In genomic region chr15:100615825-100616220, GRCm38 (mm10) we compare ENCODE assay signal across 8 mouse cellular contexts. TPM values are rescaled to one million over a fixed set of nuclear protein-coding genes. Genes with fewer than 3 reads are reported as not detected.
DNase-seq lines count a peak whose midpoint lies in the region; ATAC-seq and TF ChIP-seq lines count a peak whose summit lies in the region.

No protein-coding gene starts in this region.

- CTCF ChIA-PET in Patski (lab: Charles Lee): no interaction called here

- peaks cover 3% of the 10 kb centered on the region for H3K36me3 ChIP-seq in hindbrain, embryonic 11.5 days (ENCODE audit: control insufficient read depth, insufficient read depth, low read length)

- DNase-seq in Patski (ENCODE audit: low read depth, low spot score): no peak
- DNase-seq in cerebellum, adult 9-11 months: peak; percentile 88
- peak; percentile 55 to 87 for DNase-seq in frontal cortex, adult 2 months (ENCODE audit: extremely low spot score in 1 of 2, low spot score in 1 of 2)
- DNase-seq in hindbrain, embryonic 11.5 days (ENCODE audit: low spot score): peak; percentile 93
- peak; percentile 89 to 91 for DNase-seq in layer of hippocampus, postnatal 14 days (ENCODE audit: low spot score in 2 of 2)
- DNase-seq in lung, postnatal 14 days: peak; percentile 94
- DNase-seq in retina, adult 2 months (ENCODE audit: low read depth, low spot score): peak; percentile 80
- peak; percentile 86 for DNase-seq in thymus, postnatal 25 days

- H3K4me1 ChIP-seq in hindbrain, embryonic 11.5 days (replicated peaks; ENCODE audit: control insufficient read depth, insufficient read depth, low read length): no peaks in the 10 kb centered on the region; the same call in 1 of the 2 replicates

- H3K9ac ChIP-seq in hindbrain, embryonic 11.5 days (ENCODE audit: low read depth, low read length): peak overlapping the region; percentile 88

- TF ChIP-seq CTCF in Patski (IDR thresholded peaks at IDR 0.05): no peak

- peak; percentile 57 for ATAC-seq in Patski
- peak; percentile 90 for ATAC-seq in hindbrain, embryonic 11.5 days (ENCODE audit: low FRiP score)

- H3K4me3 ChIP-seq in hindbrain, embryonic 11.5 days (ENCODE audit: low read depth, low read length): peak overlapping the region; percentile 92

- peak overlapping the region; percentile 84 for H3K4me2 ChIP-seq in hindbrain, embryonic 11.5 days (replicated peaks; ENCODE audit: low read depth, low read length)

- POLR2A ChIA-PET in Patski (lab: Charles Lee): interaction anchor here (1.4 kb wide), 1 partner anchor 77 kb away, joined by 13 read pairs; no protein-coding TSS in a partner anchor

- H3K27me3 ChIP-seq in Patski: no peaks in the 10 kb centered on the region
- H3K27me3 ChIP-seq in hindbrain, embryonic 11.5 days (ENCODE audit: control insufficient read depth, insufficient read depth, low read length): no peaks in the 10 kb centered on the region

- H3K9me3 ChIP-seq in hindbrain, embryonic 11.5 days (ENCODE audit: control insufficient read depth, low read length): no peaks in the 10 kb centered on the region

- under 1% methylated on average over 28 of the region's 43 CpGs for WGBS in hindbrain, embryonic 11.5 days

- peak overlapping the region; percentile 97 for H3K27ac ChIP-seq in hindbrain, embryonic 11.5 days (ENCODE audit: low read depth, low read length)

- in situ Hi-C loops in Patski (cut with MboI; ENCODE audit: low pct_unique_long_range_greater_than_20kb): no loop called here

RNA-seq across cellular contexts. Expression of gene Dazap2, which starts 0.7 kb away (rescaled TPM):
- polyA plus RNA-seq in Patski (2021): 239 TPM
- 210 and 220 TPM in 2 replicates for polyA plus RNA-seq in frontal cortex, adult 2 months (2012; rRNA removed)
- 256 and 266 TPM in 2 replicates for polyA plus RNA-seq in hindbrain, embryonic 11.5 days (2014; fragmentation: Nextera tagmentation; extraction: Ambion mirVana)
- total RNA-seq in layer of hippocampus, postnatal 14 days (2021): 100 to 1,000 TPM; 105 to 107 TPM

RNA-seq across cellular contexts. Expression of gene Pou6f1, which starts 16.0 kb away (rescaled TPM):
- polyA plus RNA-seq in Patski (2021): 54.5 TPM
- polyA plus RNA-seq in frontal cortex, adult 2 months (2012; rRNA removed): 101 and 105 TPM in 2 replicates
- 15.7 and 16.2 TPM in 2 replicates for polyA plus RNA-seq in hindbrain, embryonic 11.5 days (2014; fragmentation: Nextera tagmentation; extraction: Ambion mirVana)
- total RNA-seq in layer of hippocampus, postnatal 14 days (2021): 10 to 100 TPM; 93.9 to 99.1 TPM

RNA-seq across cellular contexts. Expression of gene Smagp, which starts 20.9 kb away (rescaled TPM):
- 11.7 TPM for polyA plus RNA-seq in Patski (2021)
- polyA plus RNA-seq in frontal cortex, adult 2 months (2012; rRNA removed): 4.5 and 5.3 TPM in 2 replicates
- 4.1 and 5.5 TPM in 2 replicates for polyA plus RNA-seq in hindbrain, embryonic 11.5 days (2014; fragmentation: Nextera tagmentation; extraction: Ambion mirVana)
- 1 to 10 TPM; 2.1 to 2.7 TPM for total RNA-seq in layer of hippocampus, postnatal 14 days (2021)

RNA-seq across cellular contexts. Expression of gene Bin2, which starts 53.5 kb away (rescaled TPM):
- polyA plus RNA-seq in Patski (2021): not detected
- polyA plus RNA-seq in frontal cortex, adult 2 months (2012; rRNA removed): 7.1 and 8.2 TPM in 2 replicates
- 4.0 and 5.5 TPM in 2 replicates for polyA plus RNA-seq in hindbrain, embryonic 11.5 days (2014; fragmentation: Nextera tagmentation; extraction: Ambion mirVana)
- total RNA-seq in layer of hippocampus, postnatal 14 days (2021): 1 to 10 TPM; 4.6 to 5.0 TPM
